8 mouse cellular contexts compared by ENCODE assay signal in the genomic region with DNA sequence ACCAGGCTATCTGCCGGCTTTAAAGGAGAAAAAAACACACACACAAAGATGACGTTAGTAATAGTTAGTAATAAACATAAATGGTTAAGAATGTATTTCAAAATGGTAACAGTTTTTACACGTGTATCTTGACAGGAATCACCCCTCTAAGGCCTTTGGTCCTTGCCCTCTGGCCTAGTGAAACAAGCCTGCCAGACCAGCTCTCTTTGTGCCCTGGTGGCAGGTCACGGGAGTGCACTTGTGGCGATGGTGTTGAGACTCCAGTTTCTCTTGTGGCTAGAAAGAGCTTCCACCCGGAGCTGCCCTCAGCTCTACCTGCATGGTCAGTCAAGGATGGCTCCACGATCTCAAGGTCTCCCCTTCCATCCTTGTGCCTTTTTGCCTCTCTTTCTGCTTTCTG.
DNase-seq lines count a peak whose midpoint lies in the region; ATAC-seq and TF ChIP-seq lines count a peak whose summit lies in the region.

No protein-coding gene starts in this region.

- no peak for ATAC-seq in liver, embryonic 14.5 days (ENCODE audit: insufficient read depth)
- ATAC-seq in common myeloid progenitor, adult 5-6 weeks (replicated peaks; ENCODE audit: low read depth, poor library complexity, severe bottlenecking) = peak; percentile 56; the same call in 1 of the 2 replicates
- peak; percentile 52 for ATAC-seq in megakaryocyte, adult 5-6 weeks (ENCODE audit: poor library complexity, severe bottlenecking)

- H3K27ac ChIP-seq in liver, embryonic 14.5 days = no peak overlapping the region

- TF ChIP-seq CTCF in liver, embryonic 14.5 days (IDR thresholded peaks at IDR 0.05; ENCODE audit: low read depth) = peak; percentile 60

- H3K27me3 ChIP-seq in liver, embryonic 14.5 days (ENCODE audit: control insufficient read depth, insufficient read depth, low read length) = no peaks in the 10 kb centered on the region

- WGBS in liver, embryonic 14.5 days (ENCODE audit: insufficient replicate concordance) = 57% methylated on average over 7 of the region's 7 CpGs

- no peak overlapping the region for H3K4me2 ChIP-seq in liver, embryonic 14.5 days (ENCODE audit: low read depth)

- no peak overlapping the region for H3K9ac ChIP-seq in liver, embryonic 14.5 days (replicated peaks)

- peak; percentile 31 for DNase-seq in adrenal gland, postnatal 14 days
- DNase-seq in adrenal gland, postnatal 4 days (ENCODE audit: low spot score in 2 of 2) = no peak
- no peak for DNase-seq in liver, embryonic 14.5 days (ENCODE audit: low read depth in 3 of 3, low spot score in 3 of 3)
- no peak for DNase-seq in liver
- DNase-seq in urinary bladder, postnatal 14 days (ENCODE audit: low spot score) = no peak
- no peak for DNase-seq in right cerebral cortex, postnatal 4 days

- H3K4me3 ChIP-seq in liver, embryonic 14.5 days (ENCODE audit: insufficient read depth in 1 of 2, low read depth in 2 of 2, low read length in 2 of 2) = no peak overlapping the region

- H3K9me3 ChIP-seq in liver, embryonic 14.5 days (ENCODE audit: control insufficient read depth, low read length) = no peaks in the 10 kb centered on the region

- H3K36me3 ChIP-seq in liver, embryonic 14.5 days (replicated peaks; ENCODE audit: control insufficient read depth, insufficient read depth, low read depth) = no peaks in the 10 kb centered on the region

- no peak for TF ChIP-seq EP300 in liver, embryonic 14.5 days (IDR thresholded peaks at IDR 0.05; ENCODE audit: low read depth)

- H3K4me1 ChIP-seq in liver, embryonic 14.5 days (replicated peaks; ENCODE audit: control insufficient read depth in 2 of 2, insufficient read depth in 2 of 2, low read length in 1 of 2) = peaks cover 0 to 2% of the 10 kb centered on the region in 2 experiments; a peak in 1 of 4 replicates
